Mouse (Mus musculus): ENCODE data around the gene Gm10770. TPM values are rescaled to one million over a fixed set of nuclear protein-coding genes. Genes with fewer than 3 reads are reported as not detected.
A peak's percentile ranks its signal among the peaks of the same experiment; 100 is the strongest.
"Not testable (repeated sequence)": the region's sequence is repeated elsewhere in the genome, so short reads cannot be mapped to it uniquely, and the experiment has no call there.

The Gm10770 gene
- not detected in 2 replicates for polyA plus RNA-seq (2014; fragmentation: Nextera tagmentation; extraction: Ambion mirVana)

DNA sequence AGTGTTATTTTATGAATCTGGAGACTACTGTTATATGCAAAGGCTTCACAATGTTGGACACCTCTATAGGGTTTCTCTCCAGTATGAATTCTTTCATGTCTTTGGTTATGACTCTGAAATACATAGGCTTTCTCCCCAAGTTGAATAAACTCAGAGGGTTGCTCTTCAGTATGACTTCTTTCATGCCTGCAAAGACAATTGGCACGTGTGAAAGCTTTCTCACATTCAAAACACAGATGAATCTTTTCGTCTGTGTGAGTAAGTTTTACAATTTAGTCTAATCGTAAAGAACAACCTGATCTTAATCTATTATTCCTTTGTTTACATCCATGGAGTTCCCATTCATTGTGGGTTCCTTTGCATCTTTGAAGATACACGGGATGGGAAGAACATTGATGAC is at the start of gene Gm10770:
TSS of gene Gm10770 (minus strand) at position 101 of the 400 bp plus-strand sequence.
- H3K36me3 ChIP-seq (replicated peaks; ENCODE audit: control insufficient read depth, insufficient read depth); H3K9ac ChIP-seq; H3K4me1 ChIP-seq (replicated peaks; ENCODE audit: control insufficient read depth, insufficient read depth, low read length); H3K4me2 ChIP-seq (replicated peaks); H3K4me3 ChIP-seq (replicated peaks; ENCODE audit: low read length); H3K27me3 ChIP-seq (ENCODE audit: control insufficient read depth, insufficient read depth, low read length); ATAC-seq (ENCODE audit: low FRiP score); H3K27ac ChIP-seq; DNase-seq (ENCODE audit: low spot score): not testable (repeated sequence)
- 85% methylated on average over 4 of the region's 4 CpGs for WGBS
- peaks cover 20% of the 10 kb centered on the region; the same call in 1 of the 2 replicates for H3K9me3 ChIP-seq (ENCODE audit: control insufficient read depth, low read length)

DNA sequence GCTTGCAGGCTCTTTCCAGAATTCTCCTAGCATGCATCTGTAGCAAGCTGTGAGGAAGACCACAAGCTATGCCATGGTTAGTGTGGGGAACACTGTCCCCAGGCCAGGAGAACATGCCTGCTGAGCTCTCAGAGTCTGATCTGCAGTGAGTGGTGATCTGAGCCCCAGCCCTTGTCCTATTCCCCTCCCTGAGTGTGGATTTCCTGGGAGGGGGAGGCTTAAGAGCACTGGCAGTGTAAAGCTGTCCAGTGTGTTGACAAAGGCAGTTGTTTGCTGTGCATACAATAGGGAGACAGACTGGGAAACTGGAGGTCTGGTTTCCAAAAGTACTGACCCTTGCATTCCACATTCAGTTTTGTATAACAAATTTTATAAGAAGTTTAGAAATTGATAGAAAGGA is 43.8 kb upstream of the Gm10770 start:
- H3K27ac ChIP-seq; H3K36me3 ChIP-seq (replicated peaks; ENCODE audit: control insufficient read depth, insufficient read depth); DNase-seq (ENCODE audit: low spot score); H3K4me3 ChIP-seq (replicated peaks; ENCODE audit: low read length); H3K9me3 ChIP-seq (ENCODE audit: control insufficient read depth, low read length); H3K4me1 ChIP-seq (replicated peaks; ENCODE audit: control insufficient read depth, insufficient read depth, low read length); H3K9ac ChIP-seq; H3K27me3 ChIP-seq (ENCODE audit: control insufficient read depth, insufficient read depth, low read length); ATAC-seq (ENCODE audit: low FRiP score); H3K4me2 ChIP-seq (replicated peaks): not testable (repeated sequence)

- peak overlapping the region; percentile 53 for H3K4me2 ChIP-seq (replicated peaks)
- not testable (repeated sequence) for H3K36me3 ChIP-seq (replicated peaks; ENCODE audit: control insufficient read depth, insufficient read depth); H3K9me3 ChIP-seq (ENCODE audit: control insufficient read depth, low read length); ATAC-seq (ENCODE audit: low FRiP score); H3K27me3 ChIP-seq (ENCODE audit: control insufficient read depth, insufficient read depth, low read length); H3K4me1 ChIP-seq (replicated peaks; ENCODE audit: control insufficient read depth, insufficient read depth, low read length); DNase-seq (ENCODE audit: low spot score); H3K27ac ChIP-seq
- H3K9ac ChIP-seq, result peak overlapping the region; percentile 56; the same call in 1 of the 2 replicates
- 6% methylated on average over 2 of the region's 4 CpGs for WGBS
- peak overlapping the region; percentile 40 for H3K4me3 ChIP-seq (replicated peaks; ENCODE audit: low read length)
Observed at GRCm38 (mm10) chr2:150218363-150218725, 38.9 kb upstream of the Gm10770 start.

DNA sequence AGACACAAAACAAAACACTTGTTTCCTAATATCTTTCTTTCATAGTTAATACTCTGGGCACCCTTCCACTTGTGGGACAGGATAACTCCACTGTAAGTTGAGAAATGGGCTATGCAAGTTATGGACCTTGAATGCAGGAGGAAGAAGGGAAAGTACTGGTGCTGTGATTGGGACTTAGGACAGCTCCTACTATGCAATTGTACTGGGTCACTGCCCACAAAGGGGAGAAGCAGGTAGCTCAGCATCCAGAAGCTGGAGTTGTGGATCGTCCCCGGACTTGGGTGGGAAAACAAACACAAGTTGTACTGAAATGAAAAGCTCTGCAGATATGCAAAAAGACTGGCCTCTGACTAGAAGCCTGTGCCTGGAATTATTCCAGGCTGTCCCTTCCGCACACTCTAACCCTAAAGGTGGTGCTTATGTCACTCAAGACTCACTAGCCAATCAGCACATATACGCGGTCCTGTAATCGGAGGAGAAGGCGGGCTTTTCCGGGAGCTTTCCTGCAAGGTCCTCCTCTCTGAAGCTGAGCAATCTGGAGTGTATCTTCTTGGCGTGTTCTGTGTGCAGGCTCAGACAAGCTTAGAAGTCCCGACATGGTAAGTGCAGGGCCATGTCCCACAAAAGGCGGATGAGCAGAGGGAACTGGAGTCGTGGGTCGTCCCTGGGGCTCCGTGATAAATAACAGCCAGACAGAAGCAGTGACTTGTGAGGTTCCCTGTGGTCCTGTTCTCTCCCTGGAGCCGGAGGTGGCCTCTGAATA is 38.3 kb upstream of the Gm10770 start, which contains the start of gene Zfp937:
TSS of gene Zfp937 (plus strand) at position 474 of the 763 bp plus-strand sequence.
- not testable (repeated sequence) for H3K27me3 ChIP-seq (ENCODE audit: control insufficient read depth, insufficient read depth, low read length); H3K9me3 ChIP-seq (ENCODE audit: control insufficient read depth, low read length); H3K36me3 ChIP-seq (replicated peaks; ENCODE audit: control insufficient read depth, insufficient read depth); H3K4me1 ChIP-seq (replicated peaks; ENCODE audit: control insufficient read depth, insufficient read depth, low read length)
- Histone ChIP-seq H3K9ac (peak within 1 kb of the TSS; percentile 56; the same call in 1 of the 2 replicates), H3K27ac (peak within 1 kb of the TSS; percentile 38; the same call in 1 of the 2 replicates), H3K4me2 (replicated peaks) (peak within 1 kb of the TSS; percentile 53), H3K4me3 (replicated peaks; ENCODE audit: low read length) (peak within 1 kb of the TSS; percentile 40)
- 3% methylated on average over 15 of the region's 15 CpGs for WGBS
- ATAC-seq (ENCODE audit: low FRiP score) (peak; percentile 100), DNase-seq (ENCODE audit: low spot score) (peak; percentile 43)

- not testable (repeated sequence) for H3K9ac ChIP-seq; H3K4me2 ChIP-seq (replicated peaks); H3K27ac ChIP-seq; H3K27me3 ChIP-seq (ENCODE audit: control insufficient read depth, insufficient read depth, low read length); H3K4me3 ChIP-seq (replicated peaks; ENCODE audit: low read length); DNase-seq (ENCODE audit: low spot score); ATAC-seq (ENCODE audit: low FRiP score); H3K4me1 ChIP-seq (replicated peaks; ENCODE audit: control insufficient read depth, insufficient read depth, low read length); H3K36me3 ChIP-seq (replicated peaks; ENCODE audit: control insufficient read depth, insufficient read depth)
- WGBS, result 82% methylated on average over 7 of the region's 7 CpGs
- peaks cover 20% of the 10 kb centered on the region; the same call in 1 of the 2 replicates for H3K9me3 ChIP-seq (ENCODE audit: control insufficient read depth, low read length)
Observed at GRCm38 (mm10) chr2:150181570-150181999, 2.1 kb upstream of the Gm10770 start, which contains the start of gene Gm14139. Gm14139 (plus strand) TSS chr2:150181755.

GRCm38 (mm10) chr2:150181046-150181445 is 1.6 kb upstream of the Gm10770 start:
- H3K9ac ChIP-seq; H3K36me3 ChIP-seq (replicated peaks; ENCODE audit: control insufficient read depth, insufficient read depth); ATAC-seq (ENCODE audit: low FRiP score); H3K4me3 ChIP-seq (replicated peaks; ENCODE audit: low read length); H3K27me3 ChIP-seq (ENCODE audit: control insufficient read depth, insufficient read depth, low read length); H3K27ac ChIP-seq; H3K4me2 ChIP-seq (replicated peaks); H3K4me1 ChIP-seq (replicated peaks; ENCODE audit: control insufficient read depth, insufficient read depth, low read length); DNase-seq (ENCODE audit: low spot score): not testable (repeated sequence)
- peaks cover 20% of the 10 kb centered on the region; the same call in 1 of the 2 replicates for H3K9me3 ChIP-seq (ENCODE audit: control insufficient read depth, low read length)

GRCm38 (mm10) chr2:150173833-150174232 is 5.6 kb downstream of the Gm10770 start:
- ATAC-seq (ENCODE audit: low FRiP score) (no peak), DNase-seq (ENCODE audit: low spot score) (no peak)
- H3K9ac ChIP-seq, result no peak overlapping the region
- H3K4me2 ChIP-seq (replicated peaks), result no peak overlapping the region
- no peak overlapping the region for H3K27ac ChIP-seq
- no peak overlapping the region for H3K4me3 ChIP-seq (replicated peaks; ENCODE audit: low read length)
- peaks cover 14% of the 10 kb centered on the region; the same call in 1 of the 2 replicates for H3K9me3 ChIP-seq (ENCODE audit: control insufficient read depth, low read length)
- H3K4me1 ChIP-seq (replicated peaks; ENCODE audit: control insufficient read depth, insufficient read depth, low read length), result no peaks in the 10 kb centered on the region
- no peaks in the 10 kb centered on the region for H3K27me3 ChIP-seq (ENCODE audit: control insufficient read depth, insufficient read depth, low read length)
- no peaks in the 10 kb centered on the region for H3K36me3 ChIP-seq (replicated peaks; ENCODE audit: control insufficient read depth, insufficient read depth)

- Histone ChIP-seq H3K36me3 (replicated peaks; ENCODE audit: control insufficient read depth, insufficient read depth) (no peaks in the 10 kb centered on the region), H3K4me1 (replicated peaks; ENCODE audit: control insufficient read depth, insufficient read depth, low read length) (no peaks in the 10 kb centered on the region)
Observed at GRCm38 (mm10) chr2:150166703-150167102, 12.8 kb downstream of the Gm10770 start.

GRCm38 (mm10) chr2:150136435-150136897 is 43.0 kb downstream of the Gm10770 start, which contains the start of gene Zfp120:
Zfp120 (minus strand) TSS chr2:150136708.
- peaks cover 2% of the 10 kb centered on the region for H3K9me3 ChIP-seq (ENCODE audit: control insufficient read depth, low read length)
- H3K27ac ChIP-seq, result peak within 1 kb of the TSS; percentile 66
- WGBS, result 0% methylated on average over 13 of the region's 13 CpGs
- H3K36me3 ChIP-seq (replicated peaks; ENCODE audit: control insufficient read depth, insufficient read depth), result peaks cover 15% of the 10 kb centered on the region
- no peaks in the 10 kb centered on the region for H3K27me3 ChIP-seq (ENCODE audit: control insufficient read depth, insufficient read depth, low read length)
- ATAC-seq (ENCODE audit: low FRiP score) (peak; percentile 100), DNase-seq (ENCODE audit: low spot score) (peak; percentile 91)
- peak within 1 kb of the TSS; percentile 70 for H3K4me2 ChIP-seq (replicated peaks)
- peaks cover 6% of the 10 kb centered on the region for H3K4me1 ChIP-seq (replicated peaks; ENCODE audit: control insufficient read depth, insufficient read depth, low read length)
- H3K9ac ChIP-seq, result peak within 1 kb of the TSS; percentile 75
- H3K4me3 ChIP-seq (replicated peaks; ENCODE audit: low read length), result peak within 1 kb of the TSS; percentile 73

More at GRCm38 (mm10) chr2:150166703-150167102, 12.8 kb downstream of the Gm10770 start:
- ATAC-seq (ENCODE audit: low FRiP score) (no peak), DNase-seq (ENCODE audit: low spot score) (no peak)
- no peak overlapping the region for H3K9ac ChIP-seq
- H3K4me2 ChIP-seq (replicated peaks), result no peak overlapping the region
- H3K27me3 ChIP-seq (ENCODE audit: control insufficient read depth, insufficient read depth, low read length), result no peaks in the 10 kb centered on the region
- H3K9me3 ChIP-seq (ENCODE audit: control insufficient read depth, low read length), result no peaks in the 10 kb centered on the region
- H3K27ac ChIP-seq, result no peak overlapping the region
- H3K4me3 ChIP-seq (replicated peaks; ENCODE audit: low read length), result no peak overlapping the region

Data from hindbrain, embryonic 14.5 days (tissue).